Mouse (Mus musculus) forebrain, embryonic 10.5 days (tissue): ENCODE data around the gene Tmsb10. TPM values are rescaled to one million over a fixed set of nuclear protein-coding genes. Genes with fewer than 3 reads are reported as not detected.

Source experiments
- DNase-seq: peaks from one replicate; pipeline ENCODE4 v3.0.0-alpha.2; 2017; ENCODE audit warnings: low spot score; ENCODE audit errors: extremely low spot score
- H3K27ac ChIP-seq: fragments of 300-500 bp; sonication (generic); 2 replicates; pipeline ENCODE4 v1.5.1; 2016; ENCODE audit warnings: mild to moderate bottlenecking
- H3K27me3 ChIP-seq: fragments of 300-500 bp; sonication (generic); 2 replicates; pipeline ENCODE4 v1.6.1; 2016; ENCODE audit warnings: mild to moderate bottlenecking; ENCODE audit not compliant: poor library complexity, severe bottlenecking
- H3K36me3 ChIP-seq: fragments of 300-500 bp; sonication (generic); replicated peaks from 2 replicates; pipeline ENCODE4 v1.6.1; 2016; ENCODE audit warnings: mild to moderate bottlenecking, moderate library complexity
- H3K4me1 ChIP-seq: fragments of 300-500 bp; sonication (generic); 2 replicates; pipeline ENCODE4 v1.6.1; 2016
- H3K4me3 ChIP-seq: fragments of 300-500 bp; sonication (generic); 2 replicates; pipeline ENCODE4 v1.5.1; 2016; ENCODE audit warnings: mild to moderate bottlenecking, moderate library complexity
- H3K9me3 ChIP-seq: fragments of 300-500 bp; sonication (generic); 2 replicates; pipeline ENCODE4 v1.6.1; 2016; ENCODE audit warnings: mild to moderate bottlenecking, moderate library complexity
- WGBS: fragments of 180-500 bp; shearing (Covaris S2); methylation state at CpG from one replicate; pipeline ENCODE4 v1.1.7; 2016; 5-methylcytosine and 5-hydroxymethylcytosine counted together
- polyA plus RNA-seq: library from polyadenylated mRNA; unstranded; fragments of >200 nt; fragmentation: Nextera tagmentation; extraction: Ambion mirVana; gene quantifications from 2 replicates; pipeline ENCODE4 v1.2.1, GENCODE M21; 2016

Tmsb10 gene
- polyA plus RNA-seq, 1 experiment from 2014 or later: 2,501 TPM

GRCm38 (mm10) chr6:72921081-72921480, 37.5 kb downstream of the Tmsb10 start:
- H3K36me3 ChIP-seq: no peaks in the 10 kb centered on the region
- 92% methylated on average over 3 of the region's 3 CpGs for WGBS
- H3K4me3 ChIP-seq: no peak overlapping the region
- peaks cover 4% of the 10 kb centered on the region; the same call in 1 of the 2 replicates for H3K4me1 ChIP-seq
- H3K9me3 ChIP-seq: no peaks in the 10 kb centered on the region
- H3K27me3 ChIP-seq: no peaks in the 10 kb centered on the region
- no peak for DNase-seq
- H3K27ac ChIP-seq: no peak overlapping the region

- no peaks in the 10 kb centered on the region for H3K9me3 ChIP-seq
- H3K4me1 ChIP-seq: peaks cover 4% of the 10 kb centered on the region; the same call in 1 of the 2 replicates
- no peak for DNase-seq
- no peak overlapping the region for H3K4me3 ChIP-seq
- H3K36me3 ChIP-seq: no peaks in the 10 kb centered on the region
- H3K27me3 ChIP-seq: no peaks in the 10 kb centered on the region
- WGBS: 64% methylated on average over 9 of the region's 9 CpGs
- no peak overlapping the region for H3K27ac ChIP-seq
These were observed 40.0 kb downstream of the Tmsb10 start for GRCm38 (mm10) chr6:72918510-72919033.

- Histone ChIP-seq H3K27ac (no peak overlapping the region), H3K4me1 (peaks cover 4% of the 10 kb centered on the region; the same call in 1 of the 2 replicates), H3K4me3 (no peak overlapping the region), H3K27me3 (no peaks in the 10 kb centered on the region), H3K36me3 (no peaks in the 10 kb centered on the region), H3K9me3 (no peaks in the 10 kb centered on the region)
- 86% methylated on average over 7 of the region's 7 CpGs for WGBS
- DNase-seq: no peak
These were observed 42.2 kb downstream of the Tmsb10 start for GRCm38 (mm10) chr6:72916330-72916729.

GRCm38 (mm10) chr6:72914087-72914749, 44.3 kb downstream of the Tmsb10 start:
- no peaks in the 10 kb centered on the region for H3K27me3 ChIP-seq
- no peak for DNase-seq
- H3K9me3 ChIP-seq: no peaks in the 10 kb centered on the region
- H3K36me3 ChIP-seq: no peaks in the 10 kb centered on the region
- H3K4me3 ChIP-seq: no peak overlapping the region
- WGBS: 86% methylated on average over 6 of the region's 6 CpGs
- H3K27ac ChIP-seq: no peak overlapping the region
- no peaks in the 10 kb centered on the region for H3K4me1 ChIP-seq

GRCm38 (mm10) chr6:72911261-72911660, 47.3 kb downstream of the Tmsb10 start:
- H3K4me1 ChIP-seq: no peaks in the 10 kb centered on the region
- H3K9me3 ChIP-seq: no peaks in the 10 kb centered on the region
- H3K4me3 ChIP-seq: no peak overlapping the region
- WGBS: 71% methylated on average over 4 of the region's 4 CpGs
- no peak overlapping the region for H3K27ac ChIP-seq
- no peak for DNase-seq
- no peaks in the 10 kb centered on the region for H3K27me3 ChIP-seq
- no peaks in the 10 kb centered on the region for H3K36me3 ChIP-seq

Other genes with a start within 250 kb of the Tmsb10 start
- gene Tcf7l1, start 169.5 kb downstream of the Tmsb10 start, polyA plus RNA-seq: 32.9 and 33.8 TPM in 2 replicates
- 29.4 and 30.1 TPM in 2 replicates for gene Kcmf1, start 58.8 kb downstream of the Tmsb10 start, polyA plus RNA-seq